Mouse (Mus musculus) layer of hippocampus, adult 9-10 months (tissue): ENCODE results near the gene Olfr721-ps1.

Experiments
- DNase-seq: peaks from one replicate; pipeline ENCODE4 v3.0.0; 2022; ENCODE audit warnings: low spot score

Olfr721-ps1 gene

GRCm38 (mm10) chr14:14400998-14401397, at the start of gene Olfr721-ps1:
Olfr721-ps1 (plus strand) TSS chr14:14401298.
- DNase-seq, result no peak

GRCm38 (mm10) chr14:14351721-14352590, 49.1 kb upstream of the Olfr721-ps1 start:
- DNase-seq, result no peak

GRCm38 (mm10) chr14:14352606-14353005, 48.5 kb upstream of the Olfr721-ps1 start:
- DNase-seq, result no peak

GRCm38 (mm10) chr14:14353081-14353732, 47.9 kb upstream of the Olfr721-ps1 start:
- DNase-seq, result no peak

DNA sequence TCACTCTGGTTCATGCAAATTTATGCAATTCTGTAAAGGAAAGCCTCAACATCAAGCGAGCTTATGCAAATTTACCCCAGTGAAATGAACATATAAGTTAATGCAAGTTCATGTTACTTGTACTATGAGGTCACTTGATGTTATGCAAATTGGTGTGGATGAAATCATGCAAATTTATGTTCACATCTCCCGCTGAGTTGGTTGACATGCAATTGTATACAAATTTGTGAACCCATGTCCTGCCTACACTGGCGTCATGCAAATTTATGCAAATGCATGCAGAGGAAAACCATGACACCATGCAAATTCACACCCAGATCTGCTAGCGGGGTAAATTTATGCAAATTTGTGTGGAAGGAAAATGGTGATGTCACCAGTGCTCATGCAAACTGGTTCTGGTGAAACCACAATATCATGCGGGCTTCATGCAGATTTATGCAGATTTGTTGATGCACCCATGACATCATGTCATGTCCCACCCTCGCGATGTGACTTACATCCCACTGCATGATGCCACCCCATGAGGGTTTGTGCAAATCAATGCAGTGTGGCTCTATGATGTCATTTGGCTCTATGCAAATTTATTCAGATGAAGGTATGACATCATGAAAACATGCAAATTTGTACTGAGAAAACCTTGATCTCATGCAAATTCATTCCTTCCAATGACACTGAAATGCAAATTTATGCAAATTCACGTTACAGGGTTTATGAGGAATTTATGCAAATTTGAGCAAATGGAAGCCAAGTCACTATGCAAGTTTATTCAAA, 47.2 kb upstream of the Olfr721-ps1 start:
- no peak for DNase-seq

GRCm38 (mm10) chr14:14354511-14355359, 46.4 kb upstream of the Olfr721-ps1 start:
- DNase-seq, result no peak

DNA sequence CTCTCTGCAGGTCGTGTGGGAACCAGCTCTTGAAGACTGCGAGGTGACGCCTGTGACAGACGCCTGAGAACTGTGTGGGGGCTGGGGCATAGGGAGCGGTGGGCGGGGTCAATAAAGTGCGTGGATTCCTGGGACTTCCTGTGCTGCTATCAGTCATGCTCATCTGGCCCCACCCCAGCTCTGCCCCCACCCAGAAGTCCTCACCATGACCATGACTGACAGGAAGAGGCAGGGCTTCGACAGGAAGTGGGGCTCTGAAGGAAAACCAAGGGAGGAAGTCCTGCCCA, 45.8 kb upstream of the Olfr721-ps1 start:
- no peak for DNase-seq

GRCm38 (mm10) chr14:14395535-14395934, 5.6 kb upstream of the Olfr721-ps1 start:
- DNase-seq, result no peak

GRCm38 (mm10) chr14:14436078-14436658, 35.1 kb downstream of the Olfr721-ps1 start:
- no peak for DNase-seq
